Mouse (Mus musculus): ENCODE measurements around the gene Cdk2ap1. TPM values are rescaled to one million over a fixed set of nuclear protein-coding genes. Genes with fewer than 3 reads are reported as not detected.

Cdk2ap1 gene
- total RNA-seq, 2 experiments from 2014 or later = 95.1 to 99.2 TPM

Other genes starting within 250 kb of the Cdk2ap1 start
- 10 to 100 TPM; 52.6 to 57.5 TPM for gene Arl6ip4, start 247.0 kb downstream of the Cdk2ap1 start, total RNA-seq (2021)
- 100 to 1,000 TPM; 281 to 377 TPM for gene Pitpnm2, start 113.3 kb downstream of the Cdk2ap1 start, total RNA-seq (2021)
- 10 to 100 TPM; 16.8 to 20.5 TPM for gene Mphosph9, start 35.1 kb downstream of the Cdk2ap1 start, total RNA-seq (2021)
- gene 2810006K23Rik, start 35.0 kb downstream of the Cdk2ap1 start, total RNA-seq (2021) = 10 to 100 TPM; 15.5 to 16.6 TPM
- gene Sbno1, start 62.9 kb upstream of the Cdk2ap1 start, total RNA-seq (2021) = 100 to 1,000 TPM; 148 to 157 TPM
- gene Kmt5a, start 76.8 kb upstream of the Cdk2ap1 start, total RNA-seq (2021) = 10 to 100 TPM; 63.9 to 78.5 TPM
- gene Rilpl2, start 115.3 kb upstream of the Cdk2ap1 start, total RNA-seq (2021) = 10 to 100 TPM; 19.8 to 20.6 TPM
- gene Snrnp35, start 120.1 kb upstream of the Cdk2ap1 start, total RNA-seq (2021) = 10 to 100 TPM; 27.4 to 31.7 TPM
- gene Rilpl1, start 168.3 kb upstream of the Cdk2ap1 start, total RNA-seq (2021) = 10 to 100 TPM; 68.7 to 72.1 TPM
- gene Tmed2, start 177.6 kb upstream of the Cdk2ap1 start, total RNA-seq (2021) = 100 to 1,000 TPM; 102 to 106 TPM
- gene Ddx55, start 189.8 kb upstream of the Cdk2ap1 start, total RNA-seq (2021) = 10 to 100 TPM; 23.3 to 28.3 TPM
- 10 to 100 TPM; 36.1 to 40.6 TPM for gene Eif2b1, start 216.0 kb upstream of the Cdk2ap1 start, total RNA-seq (2021)
- gene Gtf2h3, start 216.1 kb upstream of the Cdk2ap1 start, total RNA-seq (2021) = 10 to 100 TPM; 30.0 to 32.4 TPM

Measured in layer of hippocampus, postnatal 36 days (tissue).